Mouse (Mus musculus): ENCODE measurements at regions not wholly inside any gene's neighbourhood (a gene's known extent, or its start where the extent isn't known, plus 50 kb on each side); places are given as distances from the start of the nearest gene placed in this dataset.

GRCm38 (mm10) chr15:31960301-31960700 lies 216.8 kb upstream of the Tas2r119 start:
- Histone ChIP-seq H3K4me3 (no peak overlapping the region), H3K27me3 (no peaks in the 10 kb centered on the region), H3K9ac (no peak overlapping the region), H3K27ac (no peak overlapping the region), H3K4me1 (no peaks in the 10 kb centered on the region), H3K36me3 (no peaks in the 10 kb centered on the region), H3K4me2 (no peak overlapping the region), H3K9me3 (no peaks in the 10 kb centered on the region)
- no peak for ATAC-seq (ENCODE audit: borderline replicate concordance, extremely low read depth, low FRiP score, low TSS enrichment)
- 85% methylated on average over 4 of the region's 4 CpGs for WGBS

DNA sequence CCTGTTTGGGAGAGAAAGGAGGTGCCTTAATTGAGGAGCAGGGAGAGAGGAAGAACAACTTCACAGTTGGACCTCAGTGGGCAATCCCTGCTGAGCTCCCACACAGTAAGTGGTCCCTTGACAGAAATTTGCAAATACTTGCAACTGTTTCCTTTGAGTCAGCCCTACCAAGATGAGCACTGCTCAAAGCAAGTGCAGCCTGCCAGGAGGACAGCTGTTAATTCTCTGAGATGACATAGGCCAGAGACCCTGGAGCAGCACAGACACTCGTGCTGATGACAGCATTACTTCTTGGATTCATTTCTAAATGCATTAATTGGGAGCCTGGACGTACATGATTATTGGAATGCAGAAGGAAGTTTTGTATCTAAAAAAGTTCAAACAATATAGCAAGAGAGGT lies 215.1 kb upstream of the Tas2r119 start:
- WGBS = 28% methylated on average over 2 of the region's 2 CpGs
- H3K9ac ChIP-seq = no peak overlapping the region
- no peak overlapping the region for H3K27ac ChIP-seq
- H3K4me2 ChIP-seq = no peak overlapping the region
- H3K4me1 ChIP-seq = no peaks in the 10 kb centered on the region
- ATAC-seq (ENCODE audit: borderline replicate concordance, extremely low read depth, low FRiP score, low TSS enrichment) = peak; percentile 75; the same call in 1 of the 2 replicates
- H3K9me3 ChIP-seq = no peaks in the 10 kb centered on the region
- no peak overlapping the region for H3K4me3 ChIP-seq
- no peaks in the 10 kb centered on the region for H3K27me3 ChIP-seq
- no peaks in the 10 kb centered on the region for H3K36me3 ChIP-seq

DNA sequence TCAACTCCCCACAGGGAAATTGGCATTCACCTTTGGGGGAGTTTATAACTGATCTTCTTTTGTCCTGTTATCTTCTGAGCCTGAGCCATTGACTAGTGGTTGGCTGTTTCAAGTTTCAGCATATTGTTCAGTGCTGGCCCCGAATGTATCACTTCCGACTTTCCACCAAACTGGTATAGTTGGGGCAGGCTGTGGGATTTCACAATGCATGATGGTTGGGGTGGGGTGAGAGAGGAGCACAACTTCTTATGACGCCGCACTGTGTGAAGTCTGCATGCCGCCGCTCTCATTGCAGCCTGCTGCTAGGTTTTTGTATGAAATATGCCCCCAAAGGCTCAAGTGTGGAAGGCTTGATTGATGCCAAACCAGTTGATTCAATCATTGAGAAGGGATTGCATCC lies 212.2 kb upstream of the Tas2r119 start:
- H3K4me1 ChIP-seq = no peaks in the 10 kb centered on the region
- H3K27ac ChIP-seq = no peak overlapping the region
- 95% methylated on average over 6 of the region's 6 CpGs for WGBS
- no peaks in the 10 kb centered on the region for H3K9me3 ChIP-seq
- H3K4me2 ChIP-seq = no peak overlapping the region
- H3K4me3 ChIP-seq = no peak overlapping the region
- no peaks in the 10 kb centered on the region for H3K36me3 ChIP-seq
- no peak for ATAC-seq (ENCODE audit: borderline replicate concordance, extremely low read depth, low FRiP score, low TSS enrichment)
- no peak overlapping the region for H3K9ac ChIP-seq
- H3K27me3 ChIP-seq = no peaks in the 10 kb centered on the region

DNA sequence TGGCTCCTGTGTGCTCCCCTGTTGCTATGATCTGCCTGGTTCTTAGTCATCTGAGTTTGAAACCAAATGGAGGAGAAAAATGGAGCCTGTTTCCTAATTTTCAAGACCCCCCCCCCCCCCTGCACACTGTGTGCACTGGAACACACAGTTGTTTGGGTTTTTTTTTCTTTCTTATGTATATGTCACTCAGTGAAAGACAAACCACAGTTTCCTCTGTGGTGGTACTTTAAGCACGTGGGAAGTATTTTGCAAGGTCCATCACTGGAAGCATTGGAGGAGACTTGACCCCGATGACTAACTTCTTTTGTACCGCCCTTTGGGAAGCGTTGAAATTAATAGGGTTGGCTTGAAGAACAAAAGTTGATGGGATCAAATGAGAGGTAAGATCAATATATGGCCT lies 211.5 kb upstream of the Tas2r119 start:
- Histone ChIP-seq H3K9ac (no peak overlapping the region), H3K9me3 (no peaks in the 10 kb centered on the region), H3K4me1 (no peaks in the 10 kb centered on the region), H3K36me3 (no peaks in the 10 kb centered on the region), H3K4me3 (no peak overlapping the region), H3K4me2 (no peak overlapping the region), H3K27ac (no peak overlapping the region), H3K27me3 (no peaks in the 10 kb centered on the region)
- 91% methylated on average over 4 of the region's 4 CpGs for WGBS
- ATAC-seq (ENCODE audit: borderline replicate concordance, extremely low read depth, low FRiP score, low TSS enrichment) = no peak

DNA sequence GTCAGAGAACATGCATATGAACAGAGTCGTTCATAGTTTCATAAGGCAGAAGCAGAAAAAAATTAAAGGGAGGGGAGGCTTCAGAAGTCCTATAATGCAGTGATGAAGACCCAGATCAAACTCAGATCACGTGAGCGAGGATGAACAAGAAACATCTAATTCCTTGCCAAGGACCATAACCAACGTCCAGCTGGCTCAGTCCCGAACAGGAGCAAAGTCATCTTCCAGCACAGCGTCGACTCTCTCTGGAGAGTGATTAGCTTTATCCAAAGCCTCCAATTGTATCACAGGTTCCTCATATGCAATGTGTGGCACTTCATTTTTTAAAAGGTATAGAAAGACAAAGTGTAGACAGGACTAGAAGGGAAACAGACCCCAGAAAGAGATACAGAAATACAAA lies 204.2 kb upstream of the Tas2r119 start:
- H3K27ac ChIP-seq = no peak overlapping the region
- no peak overlapping the region for H3K9ac ChIP-seq
- no peaks in the 10 kb centered on the region for H3K36me3 ChIP-seq
- no peak overlapping the region for H3K4me3 ChIP-seq
- WGBS = 76% methylated on average over 7 of the region's 7 CpGs
- H3K4me2 ChIP-seq = no peak overlapping the region
- H3K9me3 ChIP-seq = no peaks in the 10 kb centered on the region
- H3K4me1 ChIP-seq = no peaks in the 10 kb centered on the region
- no peaks in the 10 kb centered on the region for H3K27me3 ChIP-seq
- ATAC-seq (ENCODE audit: borderline replicate concordance, extremely low read depth, low FRiP score, low TSS enrichment) = no peak

DNA sequence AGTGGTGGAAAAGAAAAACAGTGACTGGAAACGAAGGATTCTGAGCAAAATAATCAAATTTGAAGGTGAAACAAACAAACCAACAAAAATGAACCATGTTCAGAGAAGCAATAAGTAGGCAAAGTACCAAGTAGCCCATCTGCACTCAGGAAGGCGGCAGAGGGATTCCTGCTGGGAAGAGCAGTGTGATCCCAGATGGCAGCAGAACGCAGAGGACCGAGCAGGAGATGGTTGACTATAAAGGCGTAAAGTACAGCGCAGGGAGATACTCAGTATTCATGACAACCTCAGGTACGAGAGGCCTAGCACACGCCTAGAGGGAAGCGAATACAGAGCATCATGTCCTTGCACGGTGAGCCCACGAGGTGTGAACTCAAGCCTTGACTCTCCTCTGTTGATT lies 203.2 kb upstream of the Tas2r119 start:
- WGBS = 89% methylated on average over 11 of the region's 11 CpGs
- Histone ChIP-seq H3K27me3 (no peaks in the 10 kb centered on the region), H3K9me3 (no peaks in the 10 kb centered on the region), H3K9ac (no peak overlapping the region), H3K4me3 (no peak overlapping the region), H3K4me2 (no peak overlapping the region), H3K4me1 (no peaks in the 10 kb centered on the region), H3K27ac (no peak overlapping the region), H3K36me3 (no peaks in the 10 kb centered on the region)
- no peak for ATAC-seq (ENCODE audit: borderline replicate concordance, extremely low read depth, low FRiP score, low TSS enrichment)

GRCm38 (mm10) chr15:31976461-31976860 lies 200.6 kb upstream of the Tas2r119 start:
- H3K27ac ChIP-seq = no peak overlapping the region
- WGBS = 47% methylated on average over 4 of the region's 4 CpGs
- H3K36me3 ChIP-seq = no peaks in the 10 kb centered on the region
- no peak overlapping the region for H3K9ac ChIP-seq
- peak; percentile 23; the same call in 1 of the 2 replicates for ATAC-seq (ENCODE audit: borderline replicate concordance, extremely low read depth, low FRiP score, low TSS enrichment)
- H3K4me2 ChIP-seq = no peak overlapping the region
- no peak overlapping the region for H3K4me3 ChIP-seq
- no peaks in the 10 kb centered on the region for H3K4me1 ChIP-seq
- no peaks in the 10 kb centered on the region for H3K9me3 ChIP-seq
- H3K27me3 ChIP-seq = no peaks in the 10 kb centered on the region

DNA sequence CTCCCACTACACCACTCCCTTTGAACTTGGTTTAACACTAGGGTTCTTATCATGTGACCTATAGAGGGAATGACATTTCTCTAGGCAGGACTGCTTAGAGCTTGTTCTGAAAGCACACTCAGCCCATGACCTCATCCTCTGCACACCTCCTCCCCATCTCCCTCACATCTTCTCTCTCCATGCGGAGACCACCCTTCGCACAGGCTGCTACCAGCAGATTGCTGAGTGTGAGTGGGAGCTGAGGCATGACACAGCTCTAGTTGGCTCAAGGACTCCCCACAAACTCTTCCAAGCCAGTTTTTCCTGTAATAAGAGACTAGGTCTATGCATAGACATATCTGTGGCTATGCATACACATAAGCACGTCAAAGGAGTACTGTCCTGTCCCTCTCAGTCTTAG lies 199.5 kb upstream of the Tas2r119 start:
- Histone ChIP-seq H3K9me3 (no peaks in the 10 kb centered on the region), H3K4me3 (no peak overlapping the region), H3K4me1 (no peaks in the 10 kb centered on the region), H3K36me3 (no peaks in the 10 kb centered on the region), H3K27ac (no peak overlapping the region), H3K4me2 (no peak overlapping the region), H3K9ac (no peak overlapping the region), H3K27me3 (no peaks in the 10 kb centered on the region)
- no peak; the same call in 1 of the 2 replicates for ATAC-seq (ENCODE audit: borderline replicate concordance, extremely low read depth, low FRiP score, low TSS enrichment)
- WGBS = 81% methylated on average over 3 of the region's 3 CpGs

DNA sequence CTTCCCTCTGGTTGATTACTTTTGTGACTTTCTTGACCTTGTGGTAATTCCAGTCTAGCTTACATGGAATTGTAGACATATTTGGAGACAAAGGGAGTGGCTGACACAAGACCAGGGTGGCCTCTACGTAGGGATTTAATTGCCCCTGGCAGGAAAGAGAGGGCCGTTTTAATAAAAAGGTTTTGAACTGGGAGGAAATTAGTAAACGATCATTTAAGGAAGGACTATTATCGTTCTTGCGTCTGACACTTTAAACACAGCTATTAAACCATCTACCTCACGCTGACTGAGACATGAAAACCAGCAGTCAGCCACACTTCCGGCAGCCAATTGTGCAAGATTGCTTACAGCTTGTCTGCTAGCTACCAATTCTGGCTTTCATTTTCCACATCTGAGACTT lies 197.1 kb upstream of the Tas2r119 start:
- H3K27ac ChIP-seq = no peak overlapping the region
- ATAC-seq (ENCODE audit: borderline replicate concordance, extremely low read depth, low FRiP score, low TSS enrichment) = no peak
- no peaks in the 10 kb centered on the region for H3K27me3 ChIP-seq
- H3K36me3 ChIP-seq = no peaks in the 10 kb centered on the region
- H3K4me3 ChIP-seq = no peak overlapping the region
- WGBS = 52% methylated on average over 7 of the region's 7 CpGs
- H3K4me2 ChIP-seq = no peak overlapping the region
- H3K9me3 ChIP-seq = no peaks in the 10 kb centered on the region
- no peak overlapping the region for H3K9ac ChIP-seq
- no peaks in the 10 kb centered on the region for H3K4me1 ChIP-seq

GRCm38 (mm10) chr15:31980791-31981190 lies 196.3 kb upstream of the Tas2r119 start:
- Histone ChIP-seq H3K4me3 (no peak overlapping the region), H3K27ac (no peak overlapping the region), H3K27me3 (no peaks in the 10 kb centered on the region), H3K4me2 (no peak overlapping the region), H3K9ac (no peak overlapping the region), H3K9me3 (no peaks in the 10 kb centered on the region), H3K4me1 (no peaks in the 10 kb centered on the region), H3K36me3 (no peaks in the 10 kb centered on the region)
- WGBS = 94% methylated on average over 1 of the region's 1 CpGs
- ATAC-seq (ENCODE audit: borderline replicate concordance, extremely low read depth, low FRiP score, low TSS enrichment) = no peak

DNA sequence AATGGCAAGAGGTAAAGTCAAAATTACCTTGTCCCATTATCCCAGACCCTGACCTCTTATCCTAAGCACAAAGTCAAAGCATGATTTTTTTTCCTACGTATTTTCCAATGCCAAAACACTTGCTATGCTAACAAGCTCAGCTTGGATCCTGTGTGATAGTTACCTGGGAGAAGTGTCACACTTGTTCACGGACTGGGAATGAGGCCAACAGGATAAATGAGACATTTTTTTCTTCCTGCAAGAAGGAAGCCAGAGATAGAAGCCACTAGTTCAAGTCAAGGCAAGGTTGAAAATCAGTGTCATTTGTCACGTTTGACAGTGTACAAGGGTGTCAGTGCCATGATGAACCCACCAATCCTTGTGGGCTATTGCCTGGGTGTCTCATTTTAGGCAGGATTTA lies 189.8 kb upstream of the Tas2r119 start:
- WGBS = 72% methylated on average over 3 of the region's 3 CpGs
- Histone ChIP-seq H3K27me3 (no peaks in the 10 kb centered on the region), H3K36me3 (no peaks in the 10 kb centered on the region), H3K4me3 (no peak overlapping the region), H3K27ac (no peak overlapping the region), H3K9me3 (no peaks in the 10 kb centered on the region), H3K4me2 (no peak overlapping the region), H3K9ac (no peak overlapping the region), H3K4me1 (no peaks in the 10 kb centered on the region)
- ATAC-seq (ENCODE audit: borderline replicate concordance, extremely low read depth, low FRiP score, low TSS enrichment) = no peak

DNA sequence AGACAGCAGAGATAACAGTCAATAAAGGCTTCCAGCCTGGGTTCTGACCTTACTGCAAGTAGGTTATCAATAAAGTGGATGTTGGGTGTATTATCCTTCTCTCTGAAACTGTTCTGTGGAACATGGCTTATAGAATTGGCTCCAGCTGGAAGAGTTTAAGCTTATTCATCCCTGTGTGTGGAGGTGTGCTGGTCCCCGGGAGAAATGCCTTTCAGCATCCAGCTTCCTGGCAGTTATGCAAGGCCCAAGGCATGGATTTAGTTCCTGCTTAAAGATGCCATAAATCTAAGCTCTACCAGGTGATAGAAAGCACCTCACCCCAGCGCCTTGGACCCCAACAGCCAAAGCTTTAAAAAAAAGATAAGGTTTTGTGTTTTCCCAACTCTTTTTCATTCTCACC lies 188.0 kb upstream of the Tas2r119 start:
- Histone ChIP-seq H3K4me2 (no peak overlapping the region), H3K4me3 (no peak overlapping the region), H3K27ac (no peak overlapping the region), H3K4me1 (no peaks in the 10 kb centered on the region), H3K27me3 (no peaks in the 10 kb centered on the region), H3K9me3 (no peaks in the 10 kb centered on the region), H3K36me3 (no peaks in the 10 kb centered on the region), H3K9ac (no peak overlapping the region)
- WGBS = 77% methylated on average over 2 of the region's 2 CpGs
- no peak for ATAC-seq (ENCODE audit: borderline replicate concordance, extremely low read depth, low FRiP score, low TSS enrichment)

- no peak overlapping the region for H3K4me3 ChIP-seq
- no peaks in the 10 kb centered on the region for H3K27me3 ChIP-seq
- H3K36me3 ChIP-seq = no peaks in the 10 kb centered on the region
- WGBS = 78% methylated on average over 6 of the region's 6 CpGs
- no peaks in the 10 kb centered on the region for H3K4me1 ChIP-seq
- H3K9me3 ChIP-seq = no peaks in the 10 kb centered on the region
- no peak overlapping the region for H3K9ac ChIP-seq
- ATAC-seq (ENCODE audit: borderline replicate concordance, extremely low read depth, low FRiP score, low TSS enrichment) = no peak
- no peak overlapping the region for H3K4me2 ChIP-seq
- no peak overlapping the region for H3K27ac ChIP-seq
Measured at GRCm38 (mm10) chr15:31989593-31990290, 187.3 kb upstream of the Tas2r119 start.

Measured in lung, embryonic 15.5 days (tissue).